Comparison of ENCODE assay signal across 27 mouse cellular contexts in the genomic region with DNA sequence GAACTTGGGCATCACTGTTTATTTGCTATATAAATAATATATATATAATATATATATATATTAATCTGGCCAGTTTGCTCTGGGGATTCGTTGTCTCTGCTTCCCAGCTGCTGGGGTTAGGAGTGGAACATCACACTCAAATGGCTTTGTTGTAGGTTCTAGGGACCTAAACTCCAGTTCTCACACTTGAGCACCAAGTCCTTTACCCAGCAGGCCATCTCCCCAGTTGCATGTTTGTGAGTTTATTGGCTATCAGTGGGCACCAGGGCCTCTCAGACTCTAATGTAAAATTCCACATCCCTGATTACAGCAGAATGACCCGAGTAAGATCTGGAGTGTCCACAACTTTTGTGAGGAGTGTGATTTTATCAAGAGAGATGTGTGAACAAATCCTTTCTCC.
"Had no signal": no experiment of that assay in that cellular context is flagged by ENCODE, and none has a peak within 500 bp of the region (broad histone marks: within the 10 kb centered on the region; RNA-seq: fewer than 3 reads in every experiment).

No protein-coding gene starts in this region.

- H3K27me3 ChIP-seq: limb, embryonic 12.5 days; limb, embryonic 13.5 days; limb, embryonic 15.5 days; liver, embryonic 12.5 days; liver, embryonic 13.5 days; liver, embryonic 15.5 days; lung, embryonic 15.5 days; megakaryocyte, embryonic 14.5 days; midbrain, embryonic 15.5 days; neural tube, embryonic 12.5 days had no signal

- H3K36me3 ChIP-seq: limb, embryonic 10.5 days; limb, embryonic 12.5 days; limb, embryonic 13.5 days; limb, embryonic 15.5 days; liver, embryonic 12.5 days; liver, embryonic 13.5 days; liver, embryonic 15.5 days; lung, embryonic 15.5 days; midbrain, embryonic 10.5 days; midbrain, embryonic 12.5 days; midbrain, embryonic 15.5 days; neural tube, embryonic 12.5 days had no signal

- H3K4me3 ChIP-seq: left cerebral cortex, adult 2 months; limb, embryonic 10.5 days; limb, embryonic 12.5 days; limb, embryonic 13.5 days; limb, embryonic 15.5 days; liver, embryonic 12.5 days; liver, embryonic 13.5 days; liver, embryonic 15.5 days; lung, embryonic 15.5 days; megakaryocyte, embryonic 14.5 days; midbrain, embryonic 10.5 days; midbrain, embryonic 12.5 days; midbrain, embryonic 15.5 days; myocyte; neural tube, embryonic 12.5 days had no signal

- H3K4me1 ChIP-seq: limb, embryonic 10.5 days; limb, embryonic 12.5 days; limb, embryonic 13.5 days; limb, embryonic 15.5 days; lung, embryonic 15.5 days; megakaryocyte, embryonic 14.5 days; midbrain, embryonic 10.5 days; midbrain, embryonic 12.5 days; midbrain, embryonic 15.5 days; neural tube, embryonic 12.5 days had no signal

- H3K9me3 ChIP-seq: limb, embryonic 10.5 days; limb, embryonic 12.5 days; limb, embryonic 13.5 days; limb, embryonic 15.5 days; liver, embryonic 12.5 days; liver, embryonic 13.5 days; liver, embryonic 15.5 days; lung, embryonic 15.5 days; midbrain, embryonic 10.5 days; midbrain, embryonic 12.5 days; midbrain, embryonic 15.5 days; neural tube, embryonic 12.5 days had no signal

- DNase-seq: liver; liver, embryonic 13.5 days; liver, postnatal 0 days; lung, adult 18-20 months; lung, adult 2 months; lung, postnatal 36 days; midbrain, embryonic 14.5 days had no signal

- H3K4me2 ChIP-seq: limb, embryonic 12.5 days; limb, embryonic 13.5 days; limb, embryonic 15.5 days; liver, embryonic 11.5 days; liver, embryonic 12.5 days; liver, embryonic 13.5 days; liver, embryonic 15.5 days; lung, embryonic 14.5 days; lung, embryonic 15.5 days; midbrain, embryonic 12.5 days; midbrain, embryonic 15.5 days; neural tube, embryonic 12.5 days had no signal

- H3K27ac ChIP-seq: left cerebral cortex, adult 2 months; limb, embryonic 10.5 days; limb, embryonic 12.5 days; limb, embryonic 13.5 days; limb, embryonic 15.5 days; liver, embryonic 12.5 days; liver, embryonic 13.5 days; liver, embryonic 14.5 days; liver, embryonic 15.5 days; lung, embryonic 15.5 days; macrophage; midbrain, embryonic 10.5 days; midbrain, embryonic 12.5 days; midbrain, embryonic 15.5 days; neural tube, embryonic 12.5 days had no signal

- ATAC-seq: liver, embryonic 12.5 days; liver, postnatal 0 days; lung, postnatal 0 days; midbrain, embryonic 15.5 days; midbrain, embryonic 16.5 days had no signal

- H3K9ac ChIP-seq: limb, embryonic 12.5 days; limb, embryonic 13.5 days; limb, embryonic 15.5 days; liver, embryonic 12.5 days; liver, embryonic 13.5 days; liver, embryonic 14.5 days; liver, embryonic 15.5 days; liver, postnatal 0 days; lung, embryonic 14.5 days; lung, embryonic 15.5 days; midbrain, embryonic 12.5 days; midbrain, embryonic 15.5 days; neural tube, embryonic 12.5 days had no signal
